8 mouse cellular contexts compared by ENCODE assay signal in the genomic region with DNA sequence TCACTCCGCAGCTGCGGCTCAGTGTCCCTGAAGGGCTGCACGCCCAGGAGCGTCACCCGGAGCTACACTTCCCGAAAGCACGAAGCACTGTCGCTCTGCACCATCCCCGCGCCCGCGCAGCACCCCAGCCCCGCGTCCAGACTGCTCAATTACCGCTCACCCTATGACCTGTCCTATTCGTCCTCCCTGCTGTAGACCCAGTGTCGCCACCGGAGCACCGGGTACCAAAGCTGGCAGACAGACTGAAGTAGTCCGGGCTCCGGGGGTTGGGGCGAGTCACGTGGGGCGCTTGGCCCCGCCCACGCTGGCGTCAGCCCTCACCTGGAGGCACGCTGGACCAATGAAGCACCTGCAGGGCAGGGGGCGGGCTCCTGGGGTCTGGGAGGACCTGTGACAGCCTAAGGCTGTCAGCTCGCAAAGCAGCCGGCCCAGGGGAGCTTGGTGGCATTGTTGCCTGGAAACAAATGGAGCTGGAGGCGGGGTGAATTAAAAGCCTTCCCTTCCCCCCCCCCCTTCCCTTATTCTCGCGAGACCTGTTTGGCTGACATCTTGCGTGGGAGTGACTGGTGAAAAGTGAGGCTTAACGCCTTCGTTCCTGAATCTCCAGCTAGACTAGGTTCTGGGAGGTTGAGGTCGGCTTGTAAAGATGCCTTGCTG. TPM values are rescaled to one million over a fixed set of nuclear protein-coding genes. Genes with fewer than 3 reads are reported as not detected.
A peak's percentile ranks its signal among the peaks of the same experiment; 100 is the strongest.
DNase-seq lines count a peak whose midpoint lies in the region; ATAC-seq lines count a peak whose summit lies in the region.

A gene (minus strand): TSS at position 239 of the 657 bp plus-strand sequence.

- H3K27me3 ChIP-seq in hindbrain, embryonic 14.5 days (ENCODE audit: control insufficient read depth, insufficient read depth, low read length) = no peaks in the 10 kb centered on the region

- peak within 1 kb of the TSS; percentile 99 for H3K9ac ChIP-seq in hindbrain, embryonic 14.5 days

- ATAC-seq in hindbrain, embryonic 14.5 days (ENCODE audit: low FRiP score) = peak; percentile 95

- DNase-seq in NIH3T3 (ENCODE audit: low read depth) = peak; percentile 95
- peak; percentile 97 for DNase-seq in cerebellum, postnatal 10 days
- DNase-seq in frontal cortex, postnatal 14 days (ENCODE audit: low spot score in 2 of 2) = peak; percentile 94 to 95
- peak; percentile 86 for DNase-seq in hindbrain, embryonic 14.5 days (ENCODE audit: low spot score)
- peak; percentile 92 to 93 for DNase-seq in layer of hippocampus, postnatal 36 days
- DNase-seq in lung, postnatal 36 days = peak; percentile 96
- peak; percentile 96 for DNase-seq in retina, postnatal 1 day
- peak; percentile 93 to 98 for DNase-seq in urinary bladder, adult 18-20 months (ENCODE audit: low spot score in 2 of 2)

- H3K9me3 ChIP-seq in hindbrain, embryonic 14.5 days (ENCODE audit: control insufficient read depth, low read length) = no peaks in the 10 kb centered on the region

- H3K4me3 ChIP-seq in hindbrain, embryonic 14.5 days (replicated peaks; ENCODE audit: low read length) = peak within 1 kb of the TSS; percentile 97

- peak within 1 kb of the TSS; percentile 98 for H3K4me2 ChIP-seq in hindbrain, embryonic 14.5 days (replicated peaks)

- peaks cover 16% of the 10 kb centered on the region; the same call in 1 of the 2 replicates for H3K36me3 ChIP-seq in hindbrain, embryonic 14.5 days (replicated peaks; ENCODE audit: control insufficient read depth, insufficient read depth)

- H3K27ac ChIP-seq in hindbrain, embryonic 14.5 days = peak within 1 kb of the TSS; percentile 88

- WGBS in hindbrain, embryonic 14.5 days = under 1% methylated on average over 38 of the region's 38 CpGs

- peaks cover 14% of the 10 kb centered on the region for H3K4me1 ChIP-seq in hindbrain, embryonic 14.5 days (replicated peaks; ENCODE audit: control insufficient read depth, insufficient read depth, low read length)

RNA-seq across cellular contexts. Expression of the gene that starts here (rescaled TPM):
- not detected in 2 replicates for polyA plus RNA-seq in hindbrain, embryonic 14.5 days (2014; fragmentation: Nextera tagmentation; extraction: Ambion mirVana)
- not detected for total RNA-seq in layer of hippocampus, postnatal 36 days (2021)

Comparison
In these comparisons a context has a peak if more than half of its experiments do, and no peak if none do; other contexts are left out.
1. Peak in every context shown above with its lines: DNase-seq, ATAC-seq, H3K4me3 ChIP-seq and H3K27ac ChIP-seq.
2. Peak in DNase-seq, ATAC-seq, H3K4me3 ChIP-seq, H3K27ac ChIP-seq, H3K9ac ChIP-seq and H3K4me2 ChIP-seq in hindbrain, embryonic 14.5 days; RNA of the gene not detected or under 1 TPM.
3. Peak in DNase-seq in layer of hippocampus, postnatal 36 days; RNA of the gene not detected or under 1 TPM.